Mouse (Mus musculus) lung, postnatal 0 days (tissue): ENCODE results near the gene Slc4a1.

Experiments
- CTCF ChIP-seq: IDR thresholded peaks from 2 replicates; pipeline ENCODE4 v1.5.1; 2016; ENCODE audit warnings: antibody characterized with exemption, mild to moderate bottlenecking
- EP300 ChIP-seq: IDR thresholded peaks from 2 replicates; pipeline ENCODE4 v1.6.1; 2016; ENCODE audit warnings: antibody characterized with exemption, mild to moderate bottlenecking, control low read depth

DNA sequence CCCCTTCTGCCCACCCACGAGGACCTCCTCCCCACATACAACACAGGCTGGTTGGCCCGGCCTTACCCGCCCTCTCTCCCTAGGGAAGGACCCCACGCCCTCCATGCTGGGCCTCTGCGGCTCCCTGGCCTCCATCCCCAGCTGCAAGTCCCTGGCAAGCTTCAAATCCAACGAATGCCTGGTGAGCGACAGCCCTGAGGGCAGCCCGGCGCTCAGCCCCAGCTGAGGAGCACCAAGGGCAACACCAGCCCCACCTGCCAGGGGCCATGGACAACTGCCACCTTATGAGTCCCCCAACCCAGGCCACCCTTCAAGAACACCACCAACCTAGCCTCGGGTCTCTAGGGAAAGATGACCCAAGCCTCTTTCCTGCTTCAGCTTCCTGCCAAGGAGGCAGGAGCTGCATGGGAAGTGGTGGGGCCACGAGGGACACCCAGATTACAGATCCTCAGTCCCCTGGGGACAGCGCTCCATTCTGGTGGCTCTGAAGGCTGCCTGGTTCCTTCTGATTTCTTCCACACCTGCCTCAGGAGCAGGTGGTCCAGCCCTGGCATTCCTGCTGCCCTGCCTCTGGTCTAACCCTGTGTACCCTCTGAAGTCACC is 36.0 kb upstream of the Slc4a1 start:
- TF ChIP-seq CTCF (no peak), EP300 (no peak)
